Mouse (Mus musculus) embryo, embryonic 9.5 days (tissue): ENCODE results near the gene Dcst2.
A peak's percentile ranks its signal among the peaks of the same experiment; 100 is the strongest.

Source experiments
- DNase-seq: peaks from one replicate; pipeline ENCODE4 v3.0.0-alpha.2; 2017; ENCODE audit errors: extremely low spot score

Gene Dcst2

DNA sequence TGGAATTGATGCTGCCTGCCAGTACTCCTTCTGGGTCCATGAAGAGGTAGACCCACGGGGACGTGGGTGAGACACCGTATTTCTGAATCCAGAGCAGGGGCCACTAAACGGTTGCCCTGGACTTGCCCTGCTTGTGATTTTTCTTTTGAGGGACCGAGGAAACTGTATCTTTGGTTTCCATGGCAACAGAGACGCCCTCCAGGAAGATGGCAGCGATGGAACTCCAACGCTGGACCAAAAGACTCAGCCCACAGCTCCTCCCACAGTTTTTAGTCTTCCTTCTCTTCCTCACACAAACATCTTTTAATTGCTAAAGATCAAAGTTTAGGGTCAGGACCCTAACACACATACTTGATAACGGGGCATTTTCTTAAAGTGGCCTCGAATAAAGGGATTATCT is 29.8 kb upstream of the Dcst2 start:
- peak; percentile 22 for DNase-seq

DNA sequence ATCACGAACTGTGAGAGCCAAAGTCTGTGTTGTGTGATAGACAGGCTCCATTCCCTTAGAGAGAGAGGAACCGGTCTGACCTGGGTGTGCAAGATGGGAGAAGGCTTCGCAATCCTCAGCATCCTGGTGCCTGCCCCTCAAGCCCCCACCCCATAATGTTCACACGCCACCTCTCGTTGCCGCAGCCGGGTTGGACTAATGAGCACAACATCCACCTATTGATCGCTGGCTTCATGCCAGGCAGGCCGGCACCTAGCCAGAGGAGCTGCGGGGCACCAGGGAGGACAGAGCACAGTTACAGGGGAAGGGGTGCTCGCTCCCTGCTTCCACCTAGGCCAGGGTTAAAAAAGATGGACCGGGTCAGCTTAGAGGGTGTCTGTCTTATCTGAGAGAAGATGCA is 29.3 kb upstream of the Dcst2 start:
- no peak for DNase-seq

GRCm38 (mm10) chr3:89333053-89333452 is 28.7 kb upstream of the Dcst2 start:
- no peak for DNase-seq

GRCm38 (mm10) chr3:89336529-89336928 is 25.2 kb upstream of the Dcst2 start:
- peak; percentile 27 for DNase-seq

DNA sequence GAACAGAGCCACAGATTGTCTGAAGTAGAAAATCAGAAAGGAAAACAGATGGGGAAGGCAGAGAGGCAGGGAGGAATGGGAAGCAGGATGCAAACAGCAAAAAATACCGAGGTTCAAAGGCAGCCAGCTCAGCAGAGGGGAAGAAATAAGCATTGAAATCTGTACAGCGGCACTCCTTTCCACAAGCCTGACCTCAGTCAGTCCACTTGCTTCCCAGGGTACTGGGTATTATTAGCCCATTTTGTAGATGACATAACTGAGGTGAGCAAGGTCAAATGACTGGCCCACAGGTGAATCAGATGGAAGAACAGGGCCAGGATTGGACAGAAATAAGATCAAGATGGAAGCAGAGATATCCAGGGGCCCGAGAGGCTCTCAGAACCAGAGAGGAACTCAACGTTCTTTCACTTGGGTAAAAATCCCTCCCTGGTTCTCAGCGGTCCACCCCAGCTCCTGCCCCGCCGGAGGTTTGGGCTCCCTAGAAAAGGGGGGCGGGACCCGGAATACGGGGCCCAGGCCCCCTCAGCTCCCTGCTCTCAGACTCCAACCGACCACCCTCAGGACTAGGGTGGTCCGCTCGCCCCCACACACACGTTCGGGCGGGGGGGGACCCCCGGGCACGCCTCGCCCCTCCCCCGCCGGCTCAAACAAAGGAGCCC is 24.6 kb upstream of the Dcst2 start:
- peak; percentile 20 for DNase-seq

- DNase-seq = peak; percentile 88
Measured at GRCm38 (mm10) chr3:89337721-89338578, 23.8 kb upstream of the Dcst2 start, which contains the start of gene Efna4. TSS of gene Efna4 (minus strand) at chr3:89338028.

DNA sequence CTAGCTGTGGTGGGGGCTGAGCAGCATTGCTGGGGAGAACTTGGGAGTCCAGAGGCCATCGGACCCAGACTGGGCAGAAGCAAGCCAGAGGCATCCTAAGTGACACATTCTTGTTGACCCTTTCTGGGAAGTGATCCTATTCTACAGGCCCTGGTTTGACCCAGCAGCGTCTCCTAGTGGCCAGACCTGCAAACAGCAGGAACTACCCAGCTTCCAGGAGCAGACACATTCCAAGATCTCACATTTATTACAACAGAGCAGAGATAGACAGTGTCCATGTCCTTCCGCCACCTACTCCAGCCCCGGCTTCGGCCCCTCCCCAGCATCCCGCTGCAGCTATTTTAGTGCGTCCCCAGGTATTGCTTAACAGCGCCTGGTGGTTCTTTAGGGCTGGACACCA is 22.4 kb upstream of the Dcst2 start:
- peak; percentile 88 for DNase-seq

DNA sequence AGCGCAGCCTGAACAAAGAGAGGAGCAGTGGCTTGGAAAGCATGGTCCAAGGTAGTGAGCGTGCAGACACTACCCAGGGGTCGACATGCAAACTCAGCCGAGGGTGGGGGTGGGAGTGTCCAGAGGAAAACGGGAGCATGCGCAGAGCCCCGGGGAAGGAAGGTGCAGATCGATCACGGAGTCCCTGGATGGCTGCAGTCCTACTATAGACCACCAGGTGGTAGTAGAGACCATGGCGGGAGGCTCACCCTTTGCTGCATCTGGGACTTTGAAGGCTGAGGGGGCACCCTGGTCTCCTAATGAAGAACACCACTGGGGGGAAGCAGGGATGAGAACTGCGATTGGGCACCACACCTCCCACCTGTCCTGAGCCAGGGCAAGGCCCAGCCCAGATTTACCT is 21.3 kb upstream of the Dcst2 start:
- peak; percentile 91 for DNase-seq

DNA sequence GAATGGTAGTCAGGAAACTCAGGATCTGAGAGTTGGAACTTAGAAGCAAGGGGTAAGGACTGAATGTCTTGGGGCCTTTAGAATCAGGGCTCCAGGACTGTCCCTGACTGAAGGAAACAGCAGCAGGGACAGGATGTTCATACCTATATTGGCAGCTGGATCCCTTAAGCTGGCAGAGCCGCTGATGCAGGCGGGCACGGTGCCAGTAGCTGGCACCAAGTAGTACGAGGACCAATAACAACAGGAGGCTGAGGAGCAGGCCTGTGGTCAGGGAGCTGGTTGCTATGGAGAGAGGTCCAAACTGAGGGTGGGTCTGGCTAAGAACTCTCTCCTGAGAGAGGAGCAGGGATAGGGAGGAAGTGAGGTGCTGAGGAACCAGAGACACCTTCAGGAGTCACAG is 20.0 kb upstream of the Dcst2 start:
- DNase-seq = no peak

DNA sequence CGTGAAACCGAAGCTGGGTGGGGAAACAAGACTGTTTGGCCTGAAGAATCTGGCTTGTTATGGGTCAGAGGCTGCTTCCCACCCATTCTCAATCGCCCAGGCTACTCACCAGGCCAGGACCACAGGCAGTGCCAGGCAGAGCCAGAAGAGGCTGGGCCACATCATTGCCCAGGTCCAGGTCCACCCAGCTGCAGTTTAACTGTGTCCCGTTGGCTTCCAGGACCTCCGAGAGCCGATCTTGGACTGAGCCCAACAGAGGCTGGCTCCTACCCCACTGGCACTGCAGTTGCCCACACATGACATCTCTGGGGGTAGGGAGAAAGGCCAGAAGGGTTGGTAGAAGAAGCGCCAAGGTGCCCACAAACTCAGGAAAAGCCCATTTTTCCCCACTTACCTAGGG is 18.5 kb upstream of the Dcst2 start:
- no peak for DNase-seq

- DNase-seq = no peak
Measured at GRCm38 (mm10) chr3:89346815-89347540, 14.8 kb upstream of the Dcst2 start.

- DNase-seq = no peak
Measured at GRCm38 (mm10) chr3:89347916-89348315, 13.9 kb upstream of the Dcst2 start.

- peak; percentile 30 for DNase-seq
Measured at GRCm38 (mm10) chr3:89348911-89349868, 12.6 kb upstream of the Dcst2 start.

GRCm38 (mm10) chr3:89349869-89350501 is 11.8 kb upstream of the Dcst2 start, which contains the start of gene Adam15:
TSS of gene Adam15 (minus strand) at chr3:89349996.
- DNase-seq = peak; percentile 95

- no peak for DNase-seq
Measured at GRCm38 (mm10) chr3:89351271-89351670, 10.5 kb upstream of the Dcst2 start.

DNA sequence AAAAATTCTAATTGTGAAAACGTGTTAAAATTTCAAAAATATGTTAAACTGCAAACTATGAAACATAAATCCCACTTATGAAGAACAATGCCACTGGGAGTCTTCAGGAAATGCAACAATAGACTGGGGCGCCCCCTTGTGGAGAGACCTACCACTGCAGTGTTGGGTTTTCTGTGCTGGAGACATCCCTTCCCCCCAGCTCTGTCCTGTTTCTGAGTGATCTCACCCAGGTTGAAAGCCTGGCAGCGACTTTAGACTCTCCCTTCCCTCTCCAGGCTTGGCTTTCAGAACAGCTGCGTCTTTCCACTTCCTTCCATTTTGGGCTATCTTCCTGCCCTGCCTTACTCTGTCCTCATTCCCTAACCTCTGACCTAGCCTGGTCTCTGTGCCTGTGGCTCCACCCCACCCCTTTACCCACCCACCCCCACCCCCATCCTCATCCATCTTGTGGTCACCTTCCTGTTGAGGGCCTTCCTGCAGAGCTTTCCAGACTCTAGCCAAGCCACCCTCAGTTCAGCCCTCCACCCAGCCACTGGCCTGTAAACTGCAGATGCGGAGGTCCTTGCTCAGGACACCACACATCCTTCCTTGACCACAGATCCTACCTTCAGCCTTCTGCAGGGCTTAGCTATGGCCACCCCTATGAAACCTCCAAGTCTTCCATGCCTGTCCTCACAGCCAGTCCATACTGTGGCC is 6.8 kb upstream of the Dcst2 start:
- peak; percentile 85 for DNase-seq

GRCm38 (mm10) chr3:89355512-89355902 is 6.3 kb upstream of the Dcst2 start:
- DNase-seq = no peak

DNA sequence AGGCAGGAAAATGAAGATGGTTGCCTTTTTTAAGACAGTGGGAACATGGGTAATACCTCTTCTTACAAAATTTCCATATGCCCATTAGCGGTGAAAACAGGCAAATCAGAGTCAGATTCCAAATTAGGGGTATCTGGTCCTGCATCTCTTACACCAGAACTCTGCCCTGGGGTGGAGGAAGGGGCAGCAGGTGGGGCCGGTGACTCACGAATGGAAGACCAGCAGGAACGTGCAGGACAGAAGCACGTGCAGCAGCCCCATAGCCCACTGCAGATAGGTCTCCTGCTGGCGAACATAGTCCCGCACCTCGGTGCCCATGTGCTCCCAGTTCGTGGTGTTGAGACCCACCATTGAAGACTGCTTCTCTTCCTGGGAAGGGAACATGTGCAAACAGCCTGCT is 5.7 kb upstream of the Dcst2 start:
- no peak for DNase-seq

DNA sequence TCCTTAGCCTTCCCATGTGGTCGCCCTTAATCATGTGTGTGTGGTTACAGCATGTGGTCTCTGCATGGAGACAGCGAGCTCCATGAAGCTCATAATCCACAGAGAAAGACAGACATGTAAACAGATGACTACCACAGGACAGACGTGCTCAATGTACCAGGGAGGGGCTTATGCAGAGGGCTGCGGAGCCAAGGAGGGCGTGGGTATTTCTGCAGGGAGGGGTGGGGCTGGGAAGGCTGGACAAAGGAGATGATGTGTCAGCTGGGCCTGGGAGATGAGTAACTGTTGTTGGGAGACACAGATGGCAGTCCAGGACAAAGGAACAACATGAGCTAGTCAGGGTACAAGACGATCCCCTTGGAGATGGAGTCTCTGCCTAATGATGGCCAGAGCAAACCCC is 2.1 kb upstream of the Dcst2 start:
- DNase-seq = no peak

DNA sequence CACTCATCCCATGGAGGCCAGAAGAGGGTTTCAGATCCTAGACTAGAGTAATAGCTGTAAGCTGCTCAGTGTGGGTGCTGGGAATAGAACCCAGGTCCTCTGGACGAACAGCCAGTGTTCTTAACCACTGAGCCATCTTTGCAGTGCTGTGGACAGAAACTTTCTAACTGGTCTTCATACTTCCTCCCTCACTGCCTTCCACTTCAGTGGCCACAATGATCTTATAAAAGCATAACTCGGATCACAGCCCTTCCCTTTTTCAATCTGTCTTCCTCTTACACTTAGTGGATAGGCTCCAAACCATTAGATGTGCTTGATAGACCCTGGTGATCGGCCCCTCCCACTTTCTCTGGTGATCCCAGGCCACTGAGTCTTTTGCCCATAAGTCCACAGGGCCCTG is 1.5 kb upstream of the Dcst2 start:
- DNase-seq = no peak
